Comparison of ENCODE assay signal across 8 mouse cellular contexts in the genomic region with DNA sequence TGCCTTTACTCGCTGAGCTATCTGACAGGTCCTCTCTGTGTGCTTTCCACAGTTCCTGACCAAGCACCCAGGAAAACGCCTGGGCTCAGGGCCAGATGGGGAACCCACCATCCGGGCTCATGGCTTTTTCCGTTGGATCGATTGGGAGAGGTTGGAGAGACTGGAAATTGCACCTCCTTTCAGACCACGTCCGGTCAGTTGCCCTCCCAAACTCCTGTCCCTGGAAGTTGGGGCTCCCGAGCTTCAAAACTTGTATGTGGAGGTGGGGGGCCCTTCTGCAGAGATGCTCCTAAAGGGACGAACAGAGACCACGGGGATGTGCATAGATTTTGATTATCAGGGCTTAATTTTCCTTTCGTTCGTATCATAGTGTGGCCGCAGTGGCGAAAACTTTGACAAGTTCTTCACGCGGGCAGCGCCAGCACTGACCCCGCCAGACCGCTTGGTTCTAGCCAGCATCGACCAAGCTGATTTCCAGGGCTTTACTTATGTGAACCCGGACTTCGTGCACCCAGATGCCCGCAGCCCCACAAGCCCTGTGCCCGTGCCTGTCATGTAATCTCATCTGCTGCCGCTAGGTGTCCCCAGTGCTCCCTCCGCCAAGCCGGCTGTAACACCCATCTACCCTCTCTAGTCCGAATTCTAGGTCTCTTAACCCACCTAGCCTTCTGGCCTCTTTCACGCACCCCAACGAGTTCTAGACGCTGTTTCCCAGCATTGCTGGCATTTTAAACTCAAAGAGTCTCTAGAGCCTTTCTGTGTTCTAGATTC. TPM values are rescaled to one million over a fixed set of nuclear protein-coding genes. Genes with fewer than 3 reads are reported as not detected.
A peak's percentile ranks its signal among the peaks of the same experiment; 100 is the strongest.
DNase-seq lines count a peak whose midpoint lies in the region; ATAC-seq and TF ChIP-seq lines count a peak whose summit lies in the region.

No protein-coding gene starts in this region.

- 21% methylated on average over 31 of the region's 31 CpGs for WGBS in forebrain, embryonic 12.5 days
- WGBS in heart, postnatal 0 days, result 19% methylated on average over 31 of the region's 31 CpGs
- WGBS in liver, postnatal 0 days (ENCODE audit: insufficient replicate concordance), result 18% methylated on average over 31 of the region's 31 CpGs
- WGBS in neural tube, embryonic 14.5 days, result 21% methylated on average over 31 of the region's 31 CpGs

- no peaks in the 10 kb centered on the region for H3K27me3 ChIP-seq in ES-Bruce4 (ENCODE audit: control insufficient read depth, insufficient read depth, low read length, poor library complexity, severe bottlenecking)
- peaks cover 3% of the 10 kb centered on the region; the same call in 1 of the 2 replicates for H3K27me3 ChIP-seq in forebrain, embryonic 12.5 days
- peaks cover 55% of the 10 kb centered on the region for H3K27me3 ChIP-seq in heart, postnatal 0 days (ENCODE audit: control insufficient read depth, insufficient read depth, low read length)
- peaks cover 37% of the 10 kb centered on the region for H3K27me3 ChIP-seq in liver, postnatal 0 days (ENCODE audit: insufficient read depth, low read length)
- H3K27me3 ChIP-seq in neural tube, embryonic 14.5 days (ENCODE audit: control insufficient read depth, insufficient read depth, low read length), result no peaks in the 10 kb centered on the region
- H3K27me3 ChIP-seq in testis, adult 2 months (ENCODE audit: control insufficient read depth, insufficient read depth, low read length), result peaks cover 5% of the 10 kb centered on the region

- no peak overlapping the region for H3K27ac ChIP-seq in ES-Bruce4 (ENCODE audit: insufficient read depth, low read length)
- H3K27ac ChIP-seq in forebrain, embryonic 12.5 days, result no peak overlapping the region
- no peak overlapping the region for H3K27ac ChIP-seq in heart, postnatal 0 days (ENCODE audit: low read depth)
- no peak overlapping the region for H3K27ac ChIP-seq in liver, postnatal 0 days (ENCODE audit: low read depth)
- H3K27ac ChIP-seq in neural tube, embryonic 14.5 days (ENCODE audit: low read depth, low read length), result no peak overlapping the region
- H3K27ac ChIP-seq in testis, adult 2 months (ENCODE audit: control insufficient read depth, insufficient read depth, low read depth, low read length), result no peak overlapping the region

- ATAC-seq in forebrain, embryonic 12.5 days (ENCODE audit: low FRiP score), result no peak
- ATAC-seq in heart, postnatal 0 days (ENCODE audit: insufficient read depth, low read depth), result peak; percentile 50; the same call in 1 of the 2 replicates
- peak; percentile 33; the same call in 1 of the 2 replicates for ATAC-seq in liver, postnatal 0 days
- 0 out of 2 replicates have a peak, but pooled peaks have one; percentile 18 for ATAC-seq in neural tube, embryonic 14.5 days (ENCODE audit: low read depth)

- no peaks in the 10 kb centered on the region for H3K4me1 ChIP-seq in ES-Bruce4 (ENCODE audit: control insufficient read depth, insufficient read depth, low read length)
- peaks cover 25% of the 10 kb centered on the region for H3K4me1 ChIP-seq in forebrain, embryonic 12.5 days
- no peaks in the 10 kb centered on the region for H3K4me1 ChIP-seq in heart, postnatal 0 days (ENCODE audit: control insufficient read depth, insufficient read depth)
- H3K4me1 ChIP-seq in liver, postnatal 0 days (ENCODE audit: insufficient read depth), result peaks cover 6% of the 10 kb centered on the region
- peaks cover 9% of the 10 kb centered on the region; the same call in 1 of the 2 replicates for H3K4me1 ChIP-seq in neural tube, embryonic 14.5 days (ENCODE audit: control insufficient read depth, insufficient read depth, low read length)
- H3K4me1 ChIP-seq in testis, adult 2 months (ENCODE audit: control insufficient read depth, insufficient read depth, low read length), result peaks cover 32% of the 10 kb centered on the region

- no peak for TF ChIP-seq EP300 in ES-Bruce4 (IDR thresholded peaks at IDR 0.05; ENCODE audit: insufficient read depth, low read depth, low read length)
- no peak for TF ChIP-seq EP300 in heart, postnatal 0 days (IDR thresholded peaks at IDR 0.05; ENCODE audit: low read depth)
- TF ChIP-seq EP300 in liver, postnatal 0 days (IDR thresholded peaks at IDR 0.05; ENCODE audit: low read depth), result no peak

- peak; percentile 21 for DNase-seq in c-Kit-positive CD71-positive TER-119-negative erythroid progenitor cells, embryonic 14.5 days (ENCODE audit: low read depth)
- no peak for DNase-seq in heart, postnatal 0 days (ENCODE audit: low spot score)
- peak; percentile 83 to 85 for DNase-seq in kidney, postnatal 4 days
- DNase-seq in liver, postnatal 0 days, result peak; percentile 77

- TF ChIP-seq POLR2A in ES-Bruce4 (IDR thresholded peaks at IDR 0.05; ENCODE audit: insufficient read depth, low read length), result no peak
- no peak for TF ChIP-seq POLR2A in testis, adult 2 months (IDR thresholded peaks at IDR 0.05; ENCODE audit: control insufficient read depth, low read depth, low read length)

- peak overlapping the region; percentile 30 for H3K4me3 ChIP-seq in ES-Bruce4 (ENCODE audit: low read depth, low read length)
- H3K4me3 ChIP-seq in forebrain, embryonic 12.5 days (replicated peaks), result no peak overlapping the region; the same call in 1 of the 2 replicates
- no peak overlapping the region for H3K4me3 ChIP-seq in heart, postnatal 0 days (ENCODE audit: low read depth, low read length)
- H3K4me3 ChIP-seq in liver, postnatal 0 days (ENCODE audit: low read depth, low read length), result no peak overlapping the region
- H3K4me3 ChIP-seq in neural tube, embryonic 14.5 days (ENCODE audit: low read depth, low read length), result no peak overlapping the region
- H3K4me3 ChIP-seq in testis, adult 2 months (ENCODE audit: control insufficient read depth, low read depth, low read length), result no peak overlapping the region

- TF ChIP-seq CTCF in ES-Bruce4 (IDR thresholded peaks at IDR 0.05; ENCODE audit: low read depth, low read length), result peak; percentile 97
- peak; percentile 88 for TF ChIP-seq CTCF in heart, postnatal 0 days (IDR thresholded peaks at IDR 0.05; ENCODE audit: low read depth)
- TF ChIP-seq CTCF in liver, postnatal 0 days (IDR thresholded peaks at IDR 0.05; ENCODE audit: low read depth), result peak; percentile 94
- TF ChIP-seq CTCF in testis, adult 2 months (IDR thresholded peaks at IDR 0.05; ENCODE audit: control insufficient read depth, insufficient read depth, insufficient replicate concordance, low read depth, low read length), result peak; percentile 98

- H3K9ac ChIP-seq in ES-Bruce4 (ENCODE audit: low read depth, poor library complexity, severe bottlenecking), result no peak overlapping the region
- no peak overlapping the region for H3K9ac ChIP-seq in forebrain, embryonic 12.5 days
- no peak overlapping the region for H3K9ac ChIP-seq in heart, postnatal 0 days (replicated peaks; ENCODE audit: low read depth, low read length)
- H3K9ac ChIP-seq in liver, postnatal 0 days (replicated peaks), result no peak overlapping the region
- no peak overlapping the region for H3K9ac ChIP-seq in neural tube, embryonic 14.5 days (replicated peaks; ENCODE audit: low read depth, low read length)

- H3K36me3 ChIP-seq in ES-Bruce4 (ENCODE audit: control insufficient read depth, insufficient read depth, low read length, poor library complexity, severe bottlenecking), result no peaks in the 10 kb centered on the region; the same call in 1 of the 2 replicates
- no peaks in the 10 kb centered on the region for H3K36me3 ChIP-seq in forebrain, embryonic 12.5 days (replicated peaks)
- H3K36me3 ChIP-seq in heart, postnatal 0 days (replicated peaks; ENCODE audit: control insufficient read depth, insufficient read depth, low read length), result no peaks in the 10 kb centered on the region
- no peaks in the 10 kb centered on the region for H3K36me3 ChIP-seq in liver, postnatal 0 days (replicated peaks; ENCODE audit: insufficient read depth, low read length)
- no peaks in the 10 kb centered on the region for H3K36me3 ChIP-seq in neural tube, embryonic 14.5 days (ENCODE audit: control insufficient read depth, insufficient read depth, low read length)
- H3K36me3 ChIP-seq in testis, adult 2 months (ENCODE audit: control insufficient read depth, insufficient read depth, low read length), result no peaks in the 10 kb centered on the region

- peak overlapping the region; percentile 31 for H3K4me2 ChIP-seq in forebrain, embryonic 12.5 days
- H3K4me2 ChIP-seq in heart, postnatal 0 days (ENCODE audit: low read depth, low read length), result peak overlapping the region; percentile 21; the same call in 1 of the 2 replicates
- no peak overlapping the region; the same call in 1 of the 2 replicates for H3K4me2 ChIP-seq in liver, postnatal 0 days (ENCODE audit: low read depth, low read length)
- no peak overlapping the region for H3K4me2 ChIP-seq in neural tube, embryonic 14.5 days (ENCODE audit: low read depth, low read length)

- H3K9me3 ChIP-seq in ES-Bruce4 (replicated peaks; ENCODE audit: control insufficient read depth, insufficient read depth, low read length, poor library complexity, severe bottlenecking), result no peaks in the 10 kb centered on the region
- no peaks in the 10 kb centered on the region for H3K9me3 ChIP-seq in forebrain, embryonic 12.5 days
- no peaks in the 10 kb centered on the region for H3K9me3 ChIP-seq in heart, postnatal 0 days (replicated peaks; ENCODE audit: control insufficient read depth, low read length)
- H3K9me3 ChIP-seq in liver, postnatal 0 days (ENCODE audit: low read length), result no peaks in the 10 kb centered on the region
- no peaks in the 10 kb centered on the region for H3K9me3 ChIP-seq in neural tube, embryonic 14.5 days (ENCODE audit: control insufficient read depth, low read length)

RNA-seq across cellular contexts. Expression of a gene that starts 2.8 kb away (rescaled TPM):
- 57.6 and 60.5 TPM in 2 replicates for polyA plus RNA-seq in ES-Bruce4 (2011; ENCODE audit: insufficient read depth, insufficient read length, low read depth, missing spikeins)
- polyA plus RNA-seq in forebrain, embryonic 12.5 days (2016; fragmentation: Nextera tagmentation; extraction: Ambion mirVana), result 3.9 and 4.0 TPM in 2 replicates
- total RNA-seq in heart, postnatal 0 days (2014; rRNA removed; ENCODE audit: low replicate concordance), result 4.0 and 6.3 TPM in 2 replicates
- polyA plus RNA-seq in heart, postnatal 0 days (2015; fragmentation: Nextera tagmentation; extraction: Ambion mirVana), result 0.15 and 0.29 TPM in 2 replicates
- 0.12 and 0.13 TPM in 2 replicates for polyA plus RNA-seq in liver, postnatal 0 days (2015; fragmentation: Nextera tagmentation; extraction: Ambion mirVana)
- 4.2 and 5.1 TPM in 2 replicates for polyA plus RNA-seq in neural tube, embryonic 14.5 days (2014; fragmentation: Nextera tagmentation; extraction: Ambion mirVana)
- 1.9 and 2.1 TPM in 2 replicates for polyA plus RNA-seq in testis, adult 2 months (2012; rRNA removed)

RNA-seq across cellular contexts. Expression of a gene that starts 41.0 kb away (rescaled TPM):
- 3.0 and 3.4 TPM in 2 replicates for polyA plus RNA-seq in ES-Bruce4 (2011; ENCODE audit: insufficient read depth, insufficient read length, low read depth, missing spikeins)
- 0.73 and 2.4 TPM in 2 replicates for polyA plus RNA-seq in forebrain, embryonic 12.5 days (2016; fragmentation: Nextera tagmentation; extraction: Ambion mirVana)
- 1.8 and 4.2 TPM in 2 replicates for total RNA-seq in heart, postnatal 0 days (2014; rRNA removed; ENCODE audit: low replicate concordance)
- 0.30 and 0.40 TPM in 2 replicates for polyA plus RNA-seq in heart, postnatal 0 days (2015; fragmentation: Nextera tagmentation; extraction: Ambion mirVana)
- 0.04 and 0.09 TPM in 2 replicates for polyA plus RNA-seq in liver, postnatal 0 days (2015; fragmentation: Nextera tagmentation; extraction: Ambion mirVana)
- 0.88 and 1.5 TPM in 2 replicates for polyA plus RNA-seq in neural tube, embryonic 14.5 days (2014; fragmentation: Nextera tagmentation; extraction: Ambion mirVana)
- 0.68 and 1.1 TPM in 2 replicates for polyA plus RNA-seq in testis, adult 2 months (2012; rRNA removed)

RNA-seq across cellular contexts. Expression of a gene that starts 41.1 kb away (rescaled TPM):
- 214 and 225 TPM in 2 replicates for polyA plus RNA-seq in ES-Bruce4 (2011; ENCODE audit: insufficient read depth, insufficient read length, low read depth, missing spikeins)
- polyA plus RNA-seq in forebrain, embryonic 12.5 days (2016; fragmentation: Nextera tagmentation; extraction: Ambion mirVana), result 21.3 and 23.2 TPM in 2 replicates
- 223 and 238 TPM in 2 replicates for total RNA-seq in heart, postnatal 0 days (2014; rRNA removed; ENCODE audit: low replicate concordance)
- polyA plus RNA-seq in heart, postnatal 0 days (2015; fragmentation: Nextera tagmentation; extraction: Ambion mirVana), result 119 and 123 TPM in 2 replicates
- polyA plus RNA-seq in liver, postnatal 0 days (2015; fragmentation: Nextera tagmentation; extraction: Ambion mirVana), result 38.6 and 40.7 TPM in 2 replicates
- 39.2 and 52.5 TPM in 2 replicates for polyA plus RNA-seq in neural tube, embryonic 14.5 days (2014; fragmentation: Nextera tagmentation; extraction: Ambion mirVana)
- polyA plus RNA-seq in testis, adult 2 months (2012; rRNA removed), result 20.4 and 21.6 TPM in 2 replicates

Comparison
In these comparisons a context has a peak if more than half of its experiments do, and no peak if none do; other contexts are left out.
1. H3K4me2 ChIP-seq: peak in forebrain, embryonic 12.5 days (single experiment) and heart, postnatal 0 days (single experiment); none in liver, postnatal 0 days (single experiment) and neural tube, embryonic 14.5 days (single experiment).
2. Peak in every context shown above with its lines, with median percentiles within 50 percentile points of each other: CTCF ChIP-seq.